Mouse (Mus musculus) heart, embryonic 10.5 days (tissue): ENCODE measurements around the gene Ebf3. TPM values are rescaled to one million over a fixed set of nuclear protein-coding genes. Genes with fewer than 3 reads are reported as not detected.

Source experiments
- polyA plus RNA-seq: library from polyadenylated mRNA; unstranded; fragments of >200 nt; fragmentation: Nextera tagmentation; extraction: Ambion mirVana; gene quantifications from 2 replicates; pipeline ENCODE4 v1.2.1, GENCODE M21; 2016

The Ebf3 gene
- polyA plus RNA-seq, 1 experiment from 2014 or later, result 3.5 TPM

Other genes with a start within 250 kb of the Ebf3 start
- 18.0 and 19.8 TPM in 2 replicates for gene 9430038I01Rik, start 96.3 kb upstream of the Ebf3 start, polyA plus RNA-seq
- gene Glrx3, start 123.2 kb upstream of the Ebf3 start, polyA plus RNA-seq, result 207 and 240 TPM in 2 replicates